In genomic region chr15:19473521-19473920, GRCm38 (mm10) we compare ENCODE assay signal across 11 mouse cellular contexts.
DNase-seq lines count a peak whose midpoint lies in the region; TF ChIP-seq lines count a peak whose summit lies in the region.
"Had no signal": no experiment of that assay in that cellular context is flagged by ENCODE, and none has a peak within 500 bp of the region (broad histone marks: within the 10 kb centered on the region; RNA-seq: fewer than 3 reads in every experiment).

No protein-coding gene starts in this region.

- TF ChIP-seq CTCF in layer of hippocampus, adult 2 months (conservative IDR thresholded peaks at IDR 0.05), result peak; percentile 84

- H3K4me3 ChIP-seq in layer of hippocampus, adult 2 months, result no peak overlapping the region
- H3K4me3 ChIP-seq: limb, embryonic 13.5 days had no signal

- H3K27ac ChIP-seq in layer of hippocampus, adult 2 months, result no peak overlapping the region
- H3K27ac ChIP-seq: limb, embryonic 13.5 days had no signal

- peak; percentile 22 for DNase-seq in embryo, embryonic 10.5 days (ENCODE audit: low spot score)
- DNase-seq in embryo, embryonic 9.5 days (ENCODE audit: extremely low spot score), result no peak
- DNase-seq in layer of hippocampus, adult 2 months (ENCODE audit: low spot score in 2 of 2), result peak in 1 of 2 experiments; percentile 42
- no peak for DNase-seq in layer of hippocampus, postnatal 36 days
- DNase-seq in 3T3-L1 (ENCODE audit: low read depth, low spot score) (peak; percentile 40), R1 (ENCODE audit: low read depth, low spot score) (peak; percentile 15)
- no peak for DNase-seq in adrenal gland, adult 18-20 months (ENCODE audit: low spot score in 2 of 2)
- DNase-seq in adrenal gland, postnatal 25 days, result no peak
- DNase-seq: lung, postnatal 36 days; thymus, adult 18-20 months had no signal

Comparison
In these comparisons a context has a peak if more than half of its experiments do, and no peak if none do; other contexts are left out.
1. DNase-seq: peak in embryo, embryonic 10.5 days (single experiment), 3T3-L1 (single experiment) and R1 (single experiment); none in embryo, embryonic 9.5 days (single experiment), layer of hippocampus, postnatal 36 days (0 of 2), adrenal gland, adult 18-20 months (0 of 2) and adrenal gland, postnatal 25 days (single experiment).